Mouse (Mus musculus): ENCODE data around the gene Igbp1b. TPM values are rescaled to one million over a fixed set of nuclear protein-coding genes. Genes with fewer than 3 reads are reported as not detected.

Gene Igbp1b
- polyA plus RNA-seq, 1 experiment from 2014 or later = not detected

- H3K4me2 ChIP-seq (ENCODE audit: low read depth, low read length) = no peak overlapping the region
- 71% methylated on average over 3 of the region's 3 CpGs for WGBS (ENCODE audit: insufficient replicate concordance)
- no peaks in the 10 kb centered on the region for H3K27me3 ChIP-seq (ENCODE audit: insufficient read depth, low read length)
- no peaks in the 10 kb centered on the region for H3K9me3 ChIP-seq (ENCODE audit: low read length)
- H3K4me1 ChIP-seq (ENCODE audit: insufficient read depth) = no peaks in the 10 kb centered on the region
- H3K27ac ChIP-seq (ENCODE audit: low read depth) = no peak overlapping the region
- TF ChIP-seq CTCF (IDR thresholded peaks at IDR 0.05; ENCODE audit: low read depth) (no peak), EP300 (IDR thresholded peaks at IDR 0.05; ENCODE audit: low read depth) (no peak)
- no peak for DNase-seq
- H3K36me3 ChIP-seq (replicated peaks; ENCODE audit: insufficient read depth, low read length) = no peaks in the 10 kb centered on the region
- no peak overlapping the region for H3K4me3 ChIP-seq (ENCODE audit: low read depth, low read length)
- H3K9ac ChIP-seq (replicated peaks) = no peak overlapping the region
- ATAC-seq = no peak
Measured at GRCm38 (mm10) chr6:138618396-138618795, 39.9 kb downstream of the Igbp1b start.

Other genes starting within 250 kb of the Igbp1b start
- not detected in 2 replicates for gene Lmo3, start 76.6 kb downstream of the Igbp1b start, polyA plus RNA-seq (2015; fragmentation: Nextera tagmentation; extraction: Ambion mirVana)

All from liver, postnatal 0 days (tissue).